Mouse (Mus musculus) lung, postnatal 0 days (tissue): ENCODE measurements at regions not wholly inside any gene's neighbourhood (a gene's known extent, or its start where the extent isn't known, plus 50 kb on each side); places are given as distances from the start of the nearest gene placed in this dataset.

Experiments used
- CTCF ChIP-seq: IDR thresholded peaks from 2 replicates; pipeline ENCODE4 v1.5.1; 2016; ENCODE audit warnings: antibody characterized with exemption, mild to moderate bottlenecking
- EP300 ChIP-seq: IDR thresholded peaks from 2 replicates; pipeline ENCODE4 v1.6.1; 2016; ENCODE audit warnings: antibody characterized with exemption, mild to moderate bottlenecking, control low read depth

GRCm38 (mm10) chr2:75112751-75113150 is 287.1 kb downstream of the Mtx2 start:
- TF ChIP-seq CTCF (no peak), EP300 (no peak)
